Mouse (Mus musculus): ENCODE measurements around the gene Tapbp. TPM values are rescaled to one million over a fixed set of nuclear protein-coding genes. Genes with fewer than 3 reads are reported as not detected.
A peak's percentile ranks its signal among the peaks of the same experiment; 100 is the strongest.
"Not testable (repeated sequence)": the region's sequence is repeated elsewhere in the genome, so short reads cannot be mapped to it uniquely, and the experiment has no call there.

Gene Tapbp
- total RNA-seq, 2 experiments from 2014 or later, result 43.2 to 43.9 TPM

DNA sequence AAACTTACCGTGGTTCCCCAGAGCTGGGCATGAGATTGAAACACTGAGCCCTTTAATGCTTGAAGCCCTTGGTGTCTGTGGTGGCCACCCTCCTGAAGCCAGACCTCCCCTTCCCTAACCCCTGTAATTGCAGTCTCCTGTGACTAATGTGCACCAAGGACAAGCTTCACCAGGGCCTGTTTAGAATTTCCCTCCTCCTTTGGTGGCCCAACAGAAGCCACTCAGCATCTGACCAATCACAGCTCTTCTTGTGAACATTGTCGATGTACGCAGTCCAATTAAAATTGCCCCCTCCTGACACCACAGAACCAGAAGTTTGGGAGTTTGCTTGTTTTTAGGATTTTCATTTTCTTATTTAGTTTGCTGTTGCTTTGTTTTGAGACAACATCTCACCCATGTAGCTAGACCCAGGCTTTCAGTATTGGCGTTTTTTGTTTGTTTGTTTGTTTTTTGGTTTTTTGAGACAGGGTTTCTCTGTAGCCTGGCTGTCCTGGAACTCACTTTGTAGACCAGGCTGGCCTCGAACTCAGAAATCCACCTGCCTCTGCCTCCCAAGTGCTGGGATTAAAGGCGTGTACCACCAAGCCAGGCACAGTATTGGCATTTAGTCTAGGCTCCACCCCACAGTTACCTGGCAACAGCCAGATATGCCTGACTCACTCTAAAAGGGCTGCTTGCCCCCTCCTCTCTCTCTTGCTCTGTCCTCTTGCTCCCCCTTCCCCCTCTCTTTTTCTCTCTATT is 11.6 kb upstream of the Tapbp start:
- DNase-seq (ENCODE audit: low spot score in 2 of 2), result not testable (repeated sequence)

DNA sequence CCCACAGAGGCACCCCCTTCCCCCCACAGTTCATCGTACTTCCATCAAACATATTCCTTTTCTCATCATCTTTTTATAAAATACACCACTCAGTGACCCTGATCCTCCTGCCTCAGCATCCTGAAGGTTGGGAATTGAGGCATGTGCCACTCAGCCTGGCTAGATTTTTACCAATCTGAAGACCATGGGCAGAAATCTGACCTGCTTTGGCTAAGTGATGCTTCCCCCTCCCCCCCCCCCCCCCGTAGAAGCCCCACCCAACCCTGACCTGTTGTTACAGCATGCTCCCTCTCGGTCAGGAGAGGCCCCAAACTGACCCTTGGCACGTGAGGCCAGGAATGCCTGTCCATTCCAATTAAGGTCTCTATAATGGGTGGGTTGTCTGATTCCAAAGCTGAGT is 10.9 kb upstream of the Tapbp start, which contains the start of gene Platr17:
TSS of gene Platr17 (plus strand) at position 301 of the 400 bp plus-strand sequence.
- not testable (repeated sequence) for DNase-seq (ENCODE audit: low spot score in 2 of 2)

- peak in 1 of 2 experiments; percentile 45 for DNase-seq (ENCODE audit: low spot score in 2 of 2)
Observed at GRCm38 (mm10) chr17:33908331-33909076, 7.2 kb upstream of the Tapbp start.

DNA sequence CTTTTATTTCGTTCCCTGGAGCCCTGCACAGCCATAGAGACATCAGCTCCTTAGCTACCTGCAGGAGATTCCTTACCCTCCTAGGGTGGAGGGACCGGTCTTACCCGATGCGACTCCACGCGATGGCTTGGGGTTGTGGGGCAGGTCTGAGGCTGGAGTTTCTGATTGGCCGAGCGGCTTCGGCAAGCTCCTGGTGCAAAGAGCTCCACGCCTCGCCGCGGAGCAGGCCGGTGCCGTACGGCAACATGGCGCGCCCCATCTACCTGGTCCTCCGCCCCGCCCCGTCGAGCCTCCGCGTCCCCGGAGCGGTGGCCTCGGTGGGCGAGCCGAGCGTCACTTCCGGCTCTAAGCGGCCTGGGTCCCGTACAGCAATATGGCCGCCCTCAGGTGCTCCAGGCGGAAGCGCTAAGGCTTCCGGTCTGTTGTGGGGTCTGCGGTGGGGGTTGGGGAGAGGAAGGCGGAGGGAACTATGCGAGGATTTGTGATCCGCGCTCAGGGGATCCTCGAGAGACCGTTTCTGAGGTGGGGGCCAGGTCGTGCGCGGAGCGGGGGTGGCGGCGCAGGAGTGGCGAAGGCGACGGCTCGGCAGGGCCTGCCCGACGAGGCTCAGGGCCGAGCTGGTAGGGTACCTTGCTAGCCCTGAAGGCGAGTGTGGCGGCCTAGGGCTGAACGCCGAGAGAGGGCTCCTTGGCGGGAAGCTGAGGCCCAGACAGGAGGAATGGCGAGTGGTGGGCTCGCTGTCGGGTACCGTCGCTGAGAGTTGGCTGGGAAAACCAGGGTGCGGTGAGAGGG is 6.4 kb upstream of the Tapbp start, which contains the start of gene Daxx:
TSS of gene Daxx (plus strand) at position 338 of the 792 bp plus-strand sequence.
- peak; percentile 98 to 99 for DNase-seq (ENCODE audit: low spot score in 2 of 2)

GRCm38 (mm10) chr17:33909869-33910250 is 5.8 kb upstream of the Tapbp start:
- DNase-seq (ENCODE audit: low spot score in 2 of 2), result no peak

- no peak for DNase-seq (ENCODE audit: low spot score in 2 of 2)
Observed at GRCm38 (mm10) chr17:33910346-33911051, 5.2 kb upstream of the Tapbp start.

DNA sequence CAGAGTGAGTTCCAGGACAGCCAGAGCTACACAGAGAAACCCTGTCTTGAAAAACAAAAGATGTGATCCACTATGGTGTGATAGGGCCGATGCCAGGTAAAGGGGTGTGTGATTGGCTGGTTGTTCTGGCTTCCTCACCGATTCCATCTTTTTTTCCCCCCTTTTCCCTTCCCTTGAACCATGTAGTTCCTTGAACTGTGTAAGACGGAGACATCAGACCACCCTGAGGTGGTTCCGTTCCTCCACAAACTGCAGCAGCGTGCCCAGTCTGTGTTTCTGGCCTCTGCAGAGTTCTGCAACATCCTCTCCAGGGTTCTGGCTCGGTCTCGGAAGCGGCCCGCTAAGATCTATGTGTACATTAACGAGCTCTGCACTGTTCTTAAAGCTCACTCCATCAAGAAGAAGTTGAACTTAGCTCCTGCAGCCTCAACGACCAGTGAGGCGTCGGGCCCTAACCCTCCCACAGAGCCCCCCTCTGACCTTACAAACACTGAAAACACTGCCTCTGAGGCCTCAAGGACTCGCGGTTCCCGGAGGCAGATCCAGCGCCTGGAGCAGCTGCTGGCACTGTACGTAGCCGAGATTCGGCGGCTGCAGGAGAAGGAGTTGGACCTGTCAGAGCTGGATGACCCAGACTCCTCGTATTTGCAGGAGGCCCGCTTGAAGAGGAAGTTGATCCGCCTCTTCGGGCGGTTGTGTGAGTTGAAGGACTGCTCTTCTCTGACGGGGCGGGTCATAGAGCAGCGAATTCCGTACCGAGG is 4.5 kb upstream of the Tapbp start:
- no peak for DNase-seq (ENCODE audit: low spot score in 2 of 2)

GRCm38 (mm10) chr17:33911813-33912414 is 3.8 kb upstream of the Tapbp start:
- no peak for DNase-seq (ENCODE audit: low spot score in 2 of 2)

DNA sequence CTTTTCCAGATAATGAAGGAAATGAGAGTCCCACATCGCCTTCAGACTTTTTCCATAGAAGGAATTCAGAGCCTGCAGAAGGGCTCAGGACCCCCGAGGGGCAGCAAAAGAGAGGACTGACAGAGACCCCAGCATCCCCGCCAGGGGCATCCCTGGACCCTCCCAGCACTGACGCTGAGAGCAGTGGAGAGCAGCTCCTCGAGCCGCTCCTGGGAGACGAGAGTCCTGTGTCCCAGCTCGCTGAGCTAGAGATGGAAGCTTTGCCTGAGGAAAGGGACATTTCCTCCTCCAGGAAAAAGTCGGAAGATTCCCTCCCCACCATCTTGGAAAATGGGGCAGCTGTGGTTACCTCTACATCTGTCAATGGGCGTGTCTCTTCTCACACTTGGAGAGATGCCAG is 2.4 kb upstream of the Tapbp start:
- no peak for DNase-seq (ENCODE audit: low spot score in 2 of 2)

GRCm38 (mm10) chr17:33913905-33914304 is 1.8 kb upstream of the Tapbp start:
- no peak for DNase-seq (ENCODE audit: low spot score in 2 of 2)

DNA sequence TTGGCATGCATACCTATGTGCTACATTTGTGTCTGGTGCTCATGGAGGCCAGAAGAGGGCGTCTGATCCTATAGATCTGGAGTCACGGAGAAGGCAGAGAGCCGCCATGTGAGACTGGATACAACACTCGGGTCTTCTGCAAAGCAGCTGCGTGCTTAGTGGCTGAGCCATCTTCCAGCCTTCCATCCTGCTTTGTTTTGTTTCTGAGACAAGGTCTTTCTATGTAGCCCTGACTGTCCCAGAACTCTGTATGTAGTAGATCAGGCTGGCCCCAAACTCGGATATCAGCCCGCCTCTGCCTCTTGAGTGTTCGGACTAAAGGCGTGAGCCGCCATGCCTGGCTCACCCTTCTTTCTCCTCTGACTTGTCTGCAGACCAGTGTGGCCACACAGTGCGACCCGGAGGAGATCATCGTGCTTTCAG is 719 bp upstream of the Tapbp start:
- DNase-seq (ENCODE audit: low spot score in 2 of 2), result no peak

DNA sequence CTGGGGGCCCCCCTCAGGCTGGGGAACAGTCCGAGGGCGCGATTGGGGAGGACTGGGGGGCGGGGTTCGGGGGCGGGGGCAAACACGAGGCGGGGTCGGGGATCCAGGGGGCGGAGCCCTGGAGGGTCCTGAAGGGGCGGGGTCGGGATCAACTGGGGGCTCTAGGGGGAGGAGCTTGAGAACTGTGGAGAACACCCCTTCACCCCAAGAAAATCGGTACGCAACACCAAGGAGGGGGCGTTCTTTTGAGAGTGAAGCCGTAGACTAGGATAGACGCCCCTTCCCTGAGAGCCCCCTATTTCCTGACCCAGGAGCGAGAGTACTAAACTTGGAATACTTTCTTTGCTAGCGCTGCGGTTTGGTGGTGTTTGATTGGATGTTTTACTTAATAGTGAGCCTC is 595 bp downstream of the Tapbp start:
- DNase-seq (ENCODE audit: low spot score in 2 of 2), result no peak

- no peak for DNase-seq (ENCODE audit: low spot score in 2 of 2)
Observed at GRCm38 (mm10) chr17:33916847-33917655, 1.4 kb downstream of the Tapbp start.

GRCm38 (mm10) chr17:33917656-33918292 is 2.1 kb downstream of the Tapbp start:
- DNase-seq (ENCODE audit: low spot score in 2 of 2), result no peak

DNA sequence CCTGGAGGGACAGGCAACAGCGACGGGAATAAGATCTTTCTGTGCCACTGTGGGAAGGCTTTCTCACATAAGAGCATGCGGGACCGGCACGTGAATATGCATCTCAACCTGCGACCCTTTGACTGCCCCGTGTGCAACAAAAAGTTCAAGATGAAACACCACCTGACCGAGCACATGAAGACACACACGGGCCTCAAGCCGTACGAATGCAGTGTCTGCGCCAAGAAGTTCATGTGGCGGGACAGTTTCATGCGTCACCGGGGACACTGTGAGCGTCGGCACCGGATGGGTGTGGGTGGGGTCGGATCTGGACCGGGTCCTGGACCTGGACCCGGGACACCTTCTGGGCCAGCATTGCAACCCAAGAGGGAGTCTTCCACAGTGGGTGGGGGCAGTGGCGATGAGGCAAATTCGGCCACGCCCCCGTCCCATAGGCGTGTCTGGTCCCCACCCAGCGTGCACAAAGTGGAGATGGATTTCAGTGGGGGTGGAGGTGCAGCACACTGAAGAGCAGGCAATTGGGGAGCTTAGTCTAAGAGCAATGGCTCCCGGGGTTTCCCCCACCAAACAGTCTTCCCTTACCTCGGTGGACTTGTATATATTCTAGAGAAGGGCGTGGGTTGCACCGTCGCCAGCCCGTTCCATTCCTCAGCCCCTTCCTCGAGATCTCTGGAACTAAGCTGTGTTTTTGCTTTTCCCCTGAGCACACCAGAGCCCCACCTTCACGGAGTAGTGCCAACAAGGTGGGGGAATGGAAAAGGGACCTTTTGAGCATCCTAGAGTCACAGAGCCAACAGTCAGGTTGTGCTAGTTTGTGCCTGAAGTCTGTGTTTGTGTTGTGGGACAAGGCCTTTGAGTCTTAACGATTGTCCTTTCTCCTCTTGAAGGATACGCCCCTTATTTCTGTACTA is 2.8 kb downstream of the Tapbp start:
- DNase-seq (ENCODE audit: low spot score in 2 of 2), result no peak

GRCm38 (mm10) chr17:33919351-33920281 is 3.9 kb downstream of the Tapbp start:
- peak in 1 of 2 experiments; percentile 59 for DNase-seq (ENCODE audit: low spot score in 2 of 2)

Measured in gastrocnemius, postnatal 4 days (tissue).